Mouse (Mus musculus) MEL (cell line): ENCODE data around the gene Ppil6. TPM values are rescaled to one million over a fixed set of nuclear protein-coding genes. Genes with fewer than 3 reads are reported as not detected.

Experiments
- DNase-seq: peaks from one replicate; pipeline ENCODE4 v3.0.0; 2011; ENCODE audit warnings: low read depth, low spot score
- H3K27ac ChIP-seq: 2 replicates; pipeline ENCODE4 v1.5.1; 2012; ENCODE audit warnings: low read depth, mild to moderate bottlenecking, control low read depth, low read length, moderate library complexity; ENCODE audit not compliant: control insufficient read depth
- H3K27me3 ChIP-seq, 2 experiments: fragments of 150-350 bp in 1 of 2; sonication (generic) in 1 of 2; 2 replicates each; pipeline ENCODE4 v1.6.1; 2012; ENCODE audit warnings: low read length in 2 of 2, mild to moderate bottlenecking in 2 of 2, improper control_type of control experiment in 1 of 2, moderate library complexity in 1 of 2; ENCODE audit not compliant: insufficient read depth in 2 of 2, control insufficient read depth in 1 of 2
- H3K36me3 ChIP-seq, 2 experiments: 2 replicates each; pipeline ENCODE4 v1.6.1; 2012 to 2014; ENCODE audit warnings: low read length in 2 of 2, improper control_type of control experiment in 1 of 2, inconsistent platforms in 1 of 2, mild to moderate bottlenecking in 1 of 2; ENCODE audit not compliant: insufficient read depth in 2 of 2, control insufficient read depth in 1 of 2
- H3K4me1 ChIP-seq, 2 experiments: fragments of 150-350 bp in 1 of 2; sonication (generic) in 1 of 2; 2 replicates each; pipeline ENCODE4 v1.6.1; 2012; ENCODE audit warnings: low read length in 2 of 2, improper control_type of control experiment in 1 of 2, mild to moderate bottlenecking in 1 of 2; ENCODE audit not compliant: insufficient read depth in 2 of 2, control insufficient read depth in 1 of 2
- H3K4me3 ChIP-seq, 2 experiments: fragments of 150-350 bp in 1 of 2; sonication (generic) in 1 of 2; 2 replicates each; pipeline ENCODE4 v1.5.1; 2012; ENCODE audit warnings: low read depth in 2 of 2, low read length in 2 of 2, mild to moderate bottlenecking in 2 of 2, moderate library complexity in 2 of 2, control low read depth in 1 of 2, improper control_type of control experiment in 1 of 2; ENCODE audit not compliant: control insufficient read depth in 1 of 2, insufficient read depth in 1 of 2
- H3K79me2 ChIP-seq: 2 replicates; pipeline ENCODE4 v1.6.1; 2012; ENCODE audit warnings: mild to moderate bottlenecking, low read length, moderate library complexity; ENCODE audit not compliant: control insufficient read depth, poor library complexity, insufficient read depth
- H3K9ac ChIP-seq: 2 replicates; pipeline ENCODE4 v1.6.1; 2012; ENCODE audit warnings: low read depth, mild to moderate bottlenecking, control low read depth, low read length, moderate library complexity; ENCODE audit not compliant: control insufficient read depth, poor library complexity, severe bottlenecking
- H3K9me3 ChIP-seq: fragments of 150-350 bp; sonication (generic); replicated peaks from 2 replicates; pipeline ENCODE4 v1.6.1; 2012; ENCODE audit warnings: mild to moderate bottlenecking, low read length, improper control_type of control experiment, moderate library complexity; ENCODE audit not compliant: insufficient read depth
- BHLHE40 ChIP-seq: IDR thresholded peaks from 2 replicates; pipeline ENCODE4 v1.6.1; 2012; ENCODE audit warnings: low read depth, mild to moderate bottlenecking, inconsistent platforms, low read length, improper control_type of control experiment, borderline replicate concordance
- CHD2 ChIP-seq: IDR thresholded peaks from 2 replicates; pipeline ENCODE4 v1.6.1; 2011; ENCODE audit warnings: low read length, improper control_type of control experiment
- GATA1 ChIP-seq: IDR thresholded peaks from 2 replicates; pipeline ENCODE4 v1.6.1; 2011; ENCODE audit warnings: low read depth, low read length, improper control_type of control experiment
- HCFC1 ChIP-seq: IDR thresholded peaks from 2 replicates; pipeline ENCODE4 v1.6.1; 2012; ENCODE audit warnings: low read depth, mild to moderate bottlenecking, inconsistent platforms, low read length, improper control_type of control experiment, moderate library complexity
- JUND ChIP-seq: IDR thresholded peaks from 2 replicates; pipeline ENCODE4 v1.6.1; 2011; ENCODE audit warnings: low read depth, mild to moderate bottlenecking, improper control_type of control experiment, low read length
- KAT2A ChIP-seq: conservative IDR thresholded peaks from 2 replicates; pipeline ENCODE4 v1.6.1; 2012; ENCODE audit warnings: low read depth, low read length, improper control_type of control experiment, inconsistent platforms
- MAFK ChIP-seq: IDR thresholded peaks from 2 replicates; pipeline ENCODE4 v1.6.1; 2011; ENCODE audit warnings: low read depth, mild to moderate bottlenecking, low read length, improper control_type of control experiment, borderline replicate concordance
- MAX ChIP-seq: IDR thresholded peaks from 2 replicates; pipeline ENCODE4 v1.6.1; 2011; ENCODE audit warnings: low read length, improper control_type of control experiment
- MYB ChIP-seq: IDR thresholded peaks from 2 replicates; pipeline ENCODE4 v1.6.1; 2011; ENCODE audit warnings: mild to moderate bottlenecking, low read depth, low read length, improper control_type of control experiment
- NELFE ChIP-seq: IDR thresholded peaks from 2 replicates; pipeline ENCODE4 v1.6.1; 2011; ENCODE audit warnings: low read depth, low read length, improper control_type of control experiment
- POLR2A ChIP-seq, 2 experiments: IDR thresholded peaks; 2 replicates each; pipeline ENCODE4 v1.6.1; 2011 to 2012; ENCODE audit warnings: low read length in 2 of 2, mild to moderate bottlenecking in 2 of 2, control low read depth in 1 of 2, improper control_type of control experiment in 1 of 2, low read depth in 1 of 2, moderate library complexity in 1 of 2; ENCODE audit not compliant: control insufficient read depth in 1 of 2, insufficient read depth in 1 of 2, poor library complexity in 1 of 2
- POLR2AphosphoS2 ChIP-seq: IDR thresholded peaks from 2 replicates; pipeline ENCODE4 v1.6.1; 2011; ENCODE audit warnings: low read length, improper control_type of control experiment
- POLR2AphosphoS5 ChIP-seq: IDR thresholded peaks from 2 replicates; pipeline ENCODE4 v1.6.1; 2012; ENCODE audit warnings: low read depth, borderline replicate concordance, mild to moderate bottlenecking, inconsistent platforms, low read length, moderate library complexity, mixed read lengths
- RCOR1 ChIP-seq: IDR thresholded peaks from 2 replicates; pipeline ENCODE4 v1.6.1; 2012; ENCODE audit warnings: low read depth, mild to moderate bottlenecking, inconsistent platforms, low read length, improper control_type of control experiment
- SIN3A ChIP-seq: IDR thresholded peaks from 2 replicates; pipeline ENCODE4 v1.6.1; 2012; ENCODE audit warnings: low read length, improper control_type of control experiment, inconsistent platforms
- TAL1 ChIP-seq: IDR thresholded peaks from 2 replicates; pipeline ENCODE4 v1.6.1; 2012; ENCODE audit warnings: mild to moderate bottlenecking, inconsistent platforms, low read length, moderate library complexity, mixed read lengths
- TCF12 ChIP-seq: IDR thresholded peaks from 2 replicates; pipeline ENCODE4 v1.6.1; 2014; ENCODE audit warnings: low read depth, mild to moderate bottlenecking, inconsistent platforms, low read length, improper control_type of control experiment, moderate library complexity
- UBTF ChIP-seq: IDR thresholded peaks from 2 replicates; pipeline ENCODE4 v1.6.1; 2012; ENCODE audit warnings: low read depth, mild to moderate bottlenecking, inconsistent platforms, low read length, improper control_type of control experiment, moderate library complexity, borderline replicate concordance; ENCODE audit not compliant: insufficient read depth
- polyA plus RNA-seq, 2 experiments: library from polyadenylated mRNA; stranded (reverse) in 1 of 2; unstranded in 1 of 2; fragments of >175 nt in 1 of 2; fragments of >200 nt in 1 of 2; gene quantifications; 2 replicates each; pipeline versions ENCODE4 v1.2.1 to v1.2.4; 2012; ENCODE audit warnings: low replicate concordance in 2 of 2, low read depth in 1 of 2; ENCODE audit not compliant: insufficient read length in 2 of 2, insufficient read depth in 1 of 2, missing spikeins in 1 of 2
- total RNA-seq: library from RNA; depleted of rRNA; stranded (reverse); fragments of 300-350 nt; gene quantifications from 2 replicates; pipeline ENCODE4 v1.2.3, GENCODE M21; 2012

Ppil6 gene
- total and polyA plus RNA-seq, 3 experiments = not detected

DNA sequence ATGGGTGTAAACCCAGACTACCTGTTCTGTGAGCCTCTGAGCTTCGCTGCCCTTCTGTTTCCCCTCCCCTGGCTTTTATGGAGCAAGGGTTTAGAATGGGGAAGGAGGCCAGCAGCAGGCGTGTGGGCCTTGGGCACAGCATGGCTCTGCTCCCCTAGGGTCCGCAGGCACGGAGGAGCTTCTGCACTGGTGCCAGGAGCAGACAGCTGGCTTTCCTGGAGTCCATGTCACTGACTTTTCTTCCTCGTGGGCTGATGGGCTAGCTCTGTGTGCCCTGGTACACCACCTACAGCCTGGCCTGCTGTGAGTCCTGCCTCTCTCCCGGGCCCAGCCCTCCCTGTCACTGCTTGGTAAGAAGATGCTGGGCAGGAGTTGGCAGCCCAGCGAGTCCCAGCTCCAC, 7.8 kb upstream of the Ppil6 start:
- Histone ChIP-seq H3K79me2 (no peaks in the 10 kb centered on the region), H3K9ac (no peak overlapping the region), H3K4me3 (no peak overlapping the region), H3K27ac (no peak overlapping the region), H3K36me3 (peaks cover 0 to 3% of the 10 kb centered on the region in 2 experiments; a peak in 1 of 4 replicates), H3K27me3 (no peaks in the 10 kb centered on the region), H3K4me1 (peaks cover 0 to 7% of the 10 kb centered on the region in 2 experiments; a peak in 2 of 4 replicates), H3K9me3 (no peaks in the 10 kb centered on the region)
- TF ChIP-seq JUND = no peak
- TF ChIP-seq MAFK = no peak
- DNase-seq = no peak

GRCm38 (mm10) chr10:41485778-41486177, 4.5 kb upstream of the Ppil6 start:
- peaks cover 0 to 1% of the 10 kb centered on the region in 2 experiments; a peak in 1 of 4 replicates for H3K36me3 ChIP-seq
- no peaks in the 10 kb centered on the region for H3K27me3 ChIP-seq
- no peak overlapping the region for H3K27ac ChIP-seq
- DNase-seq = no peak
- no peak overlapping the region for H3K4me3 ChIP-seq
- no peaks in the 10 kb centered on the region for H3K79me2 ChIP-seq
- no peak for TF ChIP-seq BHLHE40
- TF ChIP-seq RCOR1 = no peak
- TF ChIP-seq CHD2 = no peak
- TF ChIP-seq MAX = no peak
- no peak for TF ChIP-seq UBTF
- no peak for TF ChIP-seq MYB
- TF ChIP-seq GATA1 = no peak
- no peak overlapping the region for H3K9ac ChIP-seq
- H3K4me1 ChIP-seq = peaks cover 0 to 5% of the 10 kb centered on the region in 2 experiments; a peak in 2 of 4 replicates
- no peaks in the 10 kb centered on the region for H3K9me3 ChIP-seq

GRCm38 (mm10) chr10:41486506-41487170, 3.6 kb upstream of the Ppil6 start:
- TF ChIP-seq KAT2A (no peak), SIN3A (no peak), NELFE (no peak), POLR2AphosphoS2 (no peak), RCOR1 (no peak), HCFC1 (no peak), POLR2AphosphoS5 (no peak), POLR2A (IDR thresholded peaks at IDR 0.05; ENCODE audit: control insufficient read depth in 1 of 2, insufficient read depth in 1 of 2, low read depth in 1 of 2, low read length in 2 of 2, poor library complexity in 1 of 2) (no peak), TAL1 (no peak), TCF12 (no peak)
- Histone ChIP-seq H3K27ac (no peak overlapping the region), H3K79me2 (no peaks in the 10 kb centered on the region), H3K9me3 (no peaks in the 10 kb centered on the region), H3K9ac (no peak overlapping the region), H3K4me3 (no peak overlapping the region), H3K4me1 (no peaks in the 10 kb centered on the region), H3K27me3 (peaks cover 0 to 1% of the 10 kb centered on the region in 2 experiments; a peak in 2 of 4 replicates), H3K36me3 (no peaks in the 10 kb centered on the region)
- DNase-seq = no peak
